Mouse (Mus musculus) lung, adult 2 months (tissue): ENCODE measurements at regions not wholly inside any gene's neighbourhood (a gene's known extent, or its start where the extent isn't known, plus 50 kb on each side); places are given as distances from the start of the nearest gene placed in this dataset.

Experiments
- DNase-seq: peaks from one replicate; pipeline ENCODE4 v3.0.0; 2022
- H3K4me1 ChIP-seq: fragments of 200-500 bp; 2 replicates; pipeline ENCODE4 v1.6.1; 2011; ENCODE audit warnings: low read length; ENCODE audit not compliant: control insufficient read depth, insufficient read depth
- H3K4me3 ChIP-seq: fragments of 200-500 bp; replicated peaks from 2 replicates; pipeline ENCODE3; 2011; ENCODE audit warnings: low read depth, mild to moderate bottlenecking, control low read depth, low read length; ENCODE audit errors: extremely low read depth
- CTCF ChIP-seq: fragments of 200-500 bp; IDR thresholded peaks from 2 replicates; pipeline ENCODE4 v1.5.1; 2011; ENCODE audit warnings: mild to moderate bottlenecking, low read length, control low read depth; ENCODE audit not compliant: insufficient read depth
- POLR2A ChIP-seq: fragments of 200-500 bp; IDR thresholded peaks from 2 replicates; pipeline ENCODE4 v1.6.1; 2011; ENCODE audit warnings: low read depth, mild to moderate bottlenecking, control low read depth, low read length, borderline replicate concordance; ENCODE audit errors: extremely low read depth
- WGBS: fragments of 180-500 bp; shearing (Covaris S2); methylation state at CpG from one replicate; pipeline ENCODE4 v1.1.7; 2018; 5-methylcytosine and 5-hydroxymethylcytosine counted together

GRCm38 (mm10) chr12:12819746-12820145 lies 122.0 kb downstream of the Mycn start:
- no peak for DNase-seq
- H3K4me1 ChIP-seq = no peaks in the 10 kb centered on the region
- 62% methylated on average over 5 of the region's 5 CpGs for WGBS
- TF ChIP-seq CTCF (no peak), POLR2A (no peak)
- H3K4me3 ChIP-seq = no peak overlapping the region

DNA sequence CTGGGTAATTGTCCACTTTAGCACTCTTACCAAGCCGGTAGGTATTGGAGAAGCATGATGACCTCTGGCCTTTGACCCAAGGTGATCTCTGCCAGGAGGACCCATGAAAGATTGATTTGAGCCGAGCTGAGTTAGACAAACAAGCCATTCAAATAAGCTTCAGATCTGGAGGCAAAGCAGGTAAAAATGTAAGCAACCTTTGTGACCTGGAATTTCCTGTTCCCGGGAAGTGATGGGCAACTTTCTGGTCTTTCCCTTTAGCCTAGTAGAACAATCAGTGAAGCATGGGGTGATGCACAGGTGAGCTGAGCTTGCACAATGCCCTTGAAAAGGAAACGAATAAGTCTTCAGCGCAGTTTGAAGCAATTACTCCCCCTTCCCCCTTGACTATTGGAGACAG lies 127.0 kb downstream of the Mycn start:
- DNase-seq = no peak
- H3K4me3 ChIP-seq = no peak overlapping the region
- peaks cover 7% of the 10 kb centered on the region; the same call in 1 of the 2 replicates for H3K4me1 ChIP-seq
- TF ChIP-seq POLR2A (no peak), CTCF (no peak)
- WGBS = 62% methylated on average over 5 of the region's 5 CpGs

- no peak for DNase-seq
- TF ChIP-seq POLR2A = no peak
- no peak for TF ChIP-seq CTCF
- 66% methylated on average over 6 of the region's 6 CpGs for WGBS
- Histone ChIP-seq H3K4me1 (peaks cover 7% of the 10 kb centered on the region; the same call in 1 of the 2 replicates), H3K4me3 (no peak overlapping the region)
Observed at GRCm38 (mm10) chr12:12812873-12813272, 128.8 kb downstream of the Mycn start.

DNA sequence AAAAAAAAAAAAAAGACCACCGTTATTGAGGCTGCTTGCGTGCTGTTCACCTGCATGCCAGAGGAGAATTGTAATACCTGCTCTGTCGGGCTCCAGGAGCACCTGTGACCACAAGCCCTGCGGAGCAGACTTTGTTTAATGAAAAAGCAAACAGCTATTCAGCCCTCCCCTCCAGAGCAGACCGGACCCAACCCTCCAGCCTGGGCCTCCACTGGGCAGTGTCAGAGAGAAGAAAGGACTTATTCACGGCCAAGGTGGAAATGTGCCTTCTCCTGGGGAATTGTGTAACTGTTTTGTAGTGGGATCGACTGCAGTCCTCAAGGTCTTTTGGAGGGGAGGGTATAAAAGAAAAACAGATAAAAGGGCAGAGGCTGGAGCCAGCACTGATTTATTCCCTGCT lies 130.8 kb downstream of the Mycn start:
- DNase-seq = peak; percentile 35
- TF ChIP-seq CTCF (no peak), POLR2A (no peak)
- WGBS = 25% methylated on average over 7 of the region's 7 CpGs
- Histone ChIP-seq H3K4me3 (no peak overlapping the region), H3K4me1 (peaks cover 7% of the 10 kb centered on the region; the same call in 1 of the 2 replicates)

GRCm38 (mm10) chr12:12810159-12810885 lies 131.4 kb downstream of the Mycn start:
- WGBS = 9% methylated on average over 16 of the region's 16 CpGs
- peak; percentile 66 for DNase-seq
- H3K4me1 ChIP-seq = peaks cover 7% of the 10 kb centered on the region; the same call in 1 of the 2 replicates
- TF ChIP-seq CTCF = no peak
- TF ChIP-seq POLR2A = no peak
- no peak overlapping the region for H3K4me3 ChIP-seq

- DNase-seq = no peak
- H3K4me3 ChIP-seq = no peak overlapping the region
- peaks cover 7% of the 10 kb centered on the region; the same call in 1 of the 2 replicates for H3K4me1 ChIP-seq
- 88% methylated on average over 5 of the region's 5 CpGs for WGBS
- TF ChIP-seq CTCF (no peak), POLR2A (no peak)
Observed at GRCm38 (mm10) chr12:12808120-12808519, 133.6 kb downstream of the Mycn start.

DNA sequence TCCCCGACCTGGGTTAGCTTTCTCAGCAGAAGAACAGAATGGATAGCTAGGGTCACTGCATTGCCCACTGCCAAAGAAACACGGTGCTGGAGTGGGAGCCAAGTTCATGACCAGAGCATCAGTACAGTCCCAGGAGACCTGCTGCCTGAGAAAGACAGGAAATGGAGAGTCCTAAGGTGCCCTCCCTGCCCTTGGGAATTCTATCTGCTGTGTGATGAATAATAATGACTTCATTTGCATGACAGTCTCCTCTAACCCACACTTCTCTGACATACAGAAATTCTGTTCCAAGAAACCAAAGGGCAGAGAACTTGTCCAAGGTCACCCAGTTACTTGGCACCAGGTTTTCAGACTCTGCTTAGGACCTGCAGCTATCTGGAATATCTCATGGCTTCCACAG lies 138.1 kb downstream of the Mycn start:
- WGBS = 64% methylated on average over 2 of the region's 2 CpGs
- Histone ChIP-seq H3K4me3 (no peak overlapping the region), H3K4me1 (no peaks in the 10 kb centered on the region)
- DNase-seq = no peak
- TF ChIP-seq POLR2A (no peak), CTCF (no peak)

DNA sequence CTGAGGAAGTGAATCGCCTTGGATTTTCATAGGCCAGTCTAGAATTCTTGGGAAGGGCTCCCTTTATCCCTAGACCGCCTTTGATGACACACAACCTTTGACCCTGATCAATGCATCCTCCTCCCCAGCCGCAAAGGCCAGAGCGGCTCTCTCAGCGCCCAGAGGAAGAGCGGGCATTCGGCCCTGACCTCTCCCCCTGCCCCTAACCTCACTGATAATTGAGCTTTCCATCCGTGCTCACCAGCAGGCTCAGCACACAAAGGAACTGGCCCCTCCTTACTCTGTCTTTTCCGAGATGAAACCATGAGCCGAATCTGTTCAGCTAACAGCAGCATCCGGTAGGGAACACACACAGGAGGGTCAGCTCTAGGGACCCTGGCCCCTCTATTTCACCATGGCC lies 139.3 kb downstream of the Mycn start:
- Histone ChIP-seq H3K4me1 (no peaks in the 10 kb centered on the region), H3K4me3 (no peak overlapping the region)
- TF ChIP-seq CTCF (no peak), POLR2A (no peak)
- 58% methylated on average over 11 of the region's 11 CpGs for WGBS
- no peak for DNase-seq

- Histone ChIP-seq H3K4me1 (no peaks in the 10 kb centered on the region), H3K4me3 (no peak overlapping the region)
- no peak for TF ChIP-seq CTCF
- no peak for TF ChIP-seq POLR2A
- DNase-seq = no peak
- WGBS = 66% methylated on average over 11 of the region's 11 CpGs
Observed at GRCm38 (mm10) chr12:12801700-12802099, 140.0 kb downstream of the Mycn start.

DNA sequence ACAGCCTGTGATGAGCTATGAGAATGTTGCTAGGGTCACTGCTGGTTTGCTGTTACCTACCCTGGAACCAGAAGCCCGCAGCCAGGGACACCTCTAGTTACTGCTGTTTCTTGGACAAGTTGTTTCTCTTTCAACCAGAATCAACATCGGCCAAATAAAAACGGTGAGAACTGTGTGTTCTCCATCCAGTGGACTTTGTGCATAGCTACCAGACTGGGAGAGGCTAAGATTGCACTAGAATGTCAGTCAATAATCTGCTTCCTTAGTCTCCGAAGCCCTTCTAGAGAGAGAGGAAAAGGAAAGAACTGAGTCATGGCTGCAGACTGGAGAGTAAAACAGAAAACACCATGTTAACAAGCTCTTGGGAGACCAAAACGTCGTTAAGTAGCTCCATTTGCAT lies 141.6 kb downstream of the Mycn start:
- DNase-seq = no peak
- Histone ChIP-seq H3K4me1 (no peaks in the 10 kb centered on the region), H3K4me3 (no peak overlapping the region)
- WGBS = 89% methylated on average over 6 of the region's 6 CpGs
- no peak for TF ChIP-seq CTCF
- no peak for TF ChIP-seq POLR2A
